Mouse (Mus musculus): ENCODE measurements around the gene Ptf1a. TPM values are rescaled to one million over a fixed set of nuclear protein-coding genes. Genes with fewer than 3 reads are reported as not detected.

The Ptf1a gene
- total RNA-seq, 2 experiments from 2014 or later: not detected

GRCm38 (mm10) chr2:19452531-19453055 is 7.1 kb downstream of the Ptf1a start:
- DNase-seq: no peak

- no peak for DNase-seq
Measured at GRCm38 (mm10) chr2:19455228-19455627, 9.8 kb downstream of the Ptf1a start.

GRCm38 (mm10) chr2:19455857-19456482 is 10.5 kb downstream of the Ptf1a start:
- DNase-seq: no peak

- DNase-seq: no peak
Measured at GRCm38 (mm10) chr2:19458785-19459184, 13.3 kb downstream of the Ptf1a start.

- DNase-seq: no peak
Measured at GRCm38 (mm10) chr2:19461940-19462339, 16.5 kb downstream of the Ptf1a start.

GRCm38 (mm10) chr2:19490262-19490661 is 44.8 kb downstream of the Ptf1a start:
- no peak for DNase-seq

Other genes starting within 250 kb of the Ptf1a start
- gene Armc3, start 246.4 kb upstream of the Ptf1a start, total RNA-seq (2021): not detected
- gene Msrb2, start 74.2 kb upstream of the Ptf1a start, total RNA-seq (2021): 10 to 100 TPM; 18.9 to 21.1 TPM
- not detected for gene 4921504E06Rik, start 108.3 kb downstream of the Ptf1a start, total RNA-seq (2021)
- gene Otud1, start 212.1 kb downstream of the Ptf1a start, total RNA-seq (2021): 10 to 100 TPM; 13.0 to 17.5 TPM